Mouse (Mus musculus): Measurements from ENCODE around the gene Rnase13.

Gene Rnase13

DNA sequence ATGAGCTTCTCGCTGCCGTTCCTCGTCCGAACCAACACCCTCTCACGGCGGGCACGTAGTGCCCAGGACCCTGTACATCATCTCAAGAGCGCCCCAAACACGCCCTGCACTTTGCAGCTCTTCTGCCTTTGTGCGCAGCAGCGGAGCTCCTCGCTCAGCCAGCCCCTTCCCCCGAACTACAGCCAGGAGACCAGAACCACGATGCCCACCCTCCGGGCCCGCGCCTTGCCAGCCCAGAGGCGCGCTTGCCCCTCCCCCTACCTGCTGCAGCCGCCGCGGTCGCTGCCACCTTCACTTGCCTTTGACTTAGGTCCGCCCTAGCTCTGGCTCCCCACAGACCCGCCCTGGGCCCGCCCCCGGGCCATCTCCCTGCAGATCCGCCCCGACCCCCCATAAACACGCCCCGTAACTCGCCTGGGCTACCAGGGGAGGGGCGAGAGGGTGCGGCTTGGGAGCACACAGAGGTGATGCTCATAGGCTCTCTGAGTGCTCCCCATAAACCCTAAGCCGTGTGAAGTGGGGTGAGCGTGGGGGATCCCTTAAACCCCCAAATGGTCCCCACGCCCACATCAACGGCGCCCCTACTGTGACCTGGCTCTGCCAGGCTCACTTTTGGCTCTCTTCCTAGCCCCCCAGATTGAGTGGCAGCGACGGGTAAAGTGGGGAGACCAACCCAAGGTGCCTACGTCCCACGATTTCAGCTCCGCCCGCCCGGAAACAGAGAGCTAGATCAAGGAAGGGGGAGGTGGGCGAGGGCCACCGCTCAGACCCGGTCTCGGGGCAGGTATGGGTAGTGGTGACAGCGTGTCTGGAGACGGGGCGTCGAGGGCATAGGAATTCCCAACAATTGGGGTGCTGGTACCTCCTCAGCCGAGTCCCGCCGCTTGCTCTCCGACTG, 9.3 kb downstream of the Rnase13 start:
- DNase-seq (ENCODE audit: low spot score) = peak; percentile 76

DNA sequence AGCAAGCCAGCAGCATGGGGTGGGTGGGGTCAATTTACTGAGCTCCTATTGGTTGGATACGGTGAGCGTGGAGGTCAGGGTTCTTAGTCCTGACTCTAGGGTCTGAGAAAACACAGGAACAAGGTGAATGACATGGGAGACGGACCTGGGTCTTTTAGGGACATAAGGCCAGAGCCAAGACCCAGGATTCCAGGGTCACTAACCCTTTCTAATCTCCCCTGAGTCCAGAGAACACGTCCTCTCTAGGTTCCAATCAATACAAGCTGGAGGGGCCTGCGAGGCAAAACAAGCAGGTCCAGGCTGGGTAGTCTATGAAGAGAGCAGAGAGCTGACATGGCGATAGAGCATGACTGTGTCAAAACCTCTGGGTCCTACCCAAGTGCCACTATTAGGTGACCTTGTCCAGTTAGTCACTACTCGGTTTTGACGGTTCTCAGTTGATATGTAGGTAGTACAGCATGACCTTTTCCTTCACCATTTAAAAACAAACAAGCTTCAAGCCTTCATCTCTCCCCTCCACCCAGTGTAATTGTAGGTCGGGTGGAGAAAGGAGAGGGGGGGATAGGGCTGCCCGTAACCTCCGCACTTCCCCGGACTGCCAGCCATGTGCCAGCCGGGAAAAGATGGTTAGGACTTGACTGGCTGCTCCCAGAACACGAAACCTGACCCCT, 10.0 kb downstream of the Rnase13 start:
- DNase-seq (ENCODE audit: low spot score) = no peak

GRCm38 (mm10) chr14:51911301-51911700, 11.3 kb downstream of the Rnase13 start:
- DNase-seq (ENCODE audit: low spot score) = no peak

- DNase-seq (ENCODE audit: low spot score) = no peak
These were observed 16.5 kb downstream of the Rnase13 start for GRCm38 (mm10) chr14:51906102-51906501.

- no peak for DNase-seq (ENCODE audit: low spot score)
These were observed 17.9 kb downstream of the Rnase13 start for GRCm38 (mm10) chr14:51904706-51905105.

DNA sequence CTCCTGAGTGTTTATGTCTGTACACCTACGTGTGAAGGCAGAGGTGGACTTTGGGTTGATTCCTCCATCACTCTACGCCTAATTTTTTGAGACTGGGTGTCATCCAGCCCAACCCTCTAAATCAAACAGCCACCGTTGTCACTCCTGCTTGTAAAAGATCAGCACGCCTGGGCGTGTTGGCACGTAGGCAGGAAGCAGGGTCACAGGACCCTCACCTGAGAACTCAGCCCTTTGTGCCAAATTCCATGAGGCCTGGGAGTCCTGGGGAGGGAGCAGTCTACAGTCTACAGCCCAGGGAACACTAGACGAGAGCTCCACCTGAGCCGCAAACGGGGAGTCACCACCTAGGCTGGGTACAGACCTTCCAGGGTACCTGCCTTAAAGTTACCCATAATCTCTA, 18.8 kb downstream of the Rnase13 start:
- DNase-seq (ENCODE audit: low spot score) = no peak

DNA sequence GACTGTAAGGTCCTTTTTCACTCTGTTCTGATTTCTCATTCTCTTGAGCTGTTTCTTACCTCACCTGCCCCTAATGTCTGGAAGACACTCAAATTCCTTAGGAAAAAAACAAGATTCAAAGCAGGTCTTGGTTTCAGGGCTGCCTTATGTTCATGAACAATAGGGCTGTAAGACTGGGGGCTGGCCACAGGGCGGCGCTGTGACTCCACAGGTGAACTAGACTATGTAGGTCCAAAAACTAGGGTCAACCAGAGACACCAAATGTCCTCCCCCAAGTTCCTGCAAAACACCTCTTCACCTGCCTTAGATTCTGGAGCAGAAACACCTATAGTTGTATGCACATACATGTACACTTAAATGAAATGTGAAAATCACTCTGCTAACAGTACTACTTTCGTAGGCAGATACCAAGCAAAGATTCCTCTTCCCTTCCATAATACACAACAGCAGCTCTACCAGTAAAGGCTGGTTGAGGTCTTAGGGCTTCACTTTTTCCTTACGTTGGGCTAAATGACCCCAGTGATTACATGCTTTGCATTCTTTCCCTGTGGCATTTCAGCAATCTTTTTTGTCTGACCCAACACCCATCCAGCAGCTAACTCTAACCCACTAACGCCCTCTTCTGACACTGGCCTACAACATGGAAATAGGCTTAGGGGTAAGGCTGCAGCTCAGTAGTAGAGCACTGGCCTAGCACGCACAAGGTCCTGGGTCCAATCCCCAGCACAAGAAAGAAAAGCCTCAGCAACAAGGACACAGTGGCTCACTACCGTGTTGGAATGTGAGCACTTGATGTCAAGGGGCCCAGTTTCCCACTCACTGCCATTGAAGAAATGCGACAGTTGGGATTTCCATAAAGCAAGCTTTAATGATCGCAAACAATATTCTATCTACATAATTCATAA, 19.5 kb downstream of the Rnase13 start:
- DNase-seq (ENCODE audit: low spot score) = peak; percentile 90

DNA sequence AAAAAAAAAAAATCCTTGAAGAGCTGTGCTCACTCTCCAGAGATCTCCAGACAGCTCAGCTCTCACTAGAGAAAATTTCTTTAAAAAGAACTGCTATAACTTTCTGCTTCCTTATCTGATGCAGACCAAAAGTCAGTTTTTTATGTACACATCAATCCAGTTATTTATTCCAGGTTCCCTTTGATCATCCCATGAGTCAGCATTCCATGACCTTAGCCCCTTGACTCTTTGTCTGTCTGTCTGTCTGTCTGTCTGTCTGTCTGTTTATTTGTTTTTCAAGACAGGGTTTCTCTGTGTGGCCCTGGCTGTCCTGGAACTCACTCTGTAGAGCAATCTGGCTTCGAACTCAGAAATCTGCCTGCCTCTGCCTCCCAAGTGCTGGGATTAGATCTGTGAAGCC, 23.2 kb downstream of the Rnase13 start:
- DNase-seq (ENCODE audit: low spot score) = no peak

GRCm38 (mm10) chr14:51896539-51897170, 25.9 kb downstream of the Rnase13 start:
- DNase-seq (ENCODE audit: low spot score) = no peak

DNA sequence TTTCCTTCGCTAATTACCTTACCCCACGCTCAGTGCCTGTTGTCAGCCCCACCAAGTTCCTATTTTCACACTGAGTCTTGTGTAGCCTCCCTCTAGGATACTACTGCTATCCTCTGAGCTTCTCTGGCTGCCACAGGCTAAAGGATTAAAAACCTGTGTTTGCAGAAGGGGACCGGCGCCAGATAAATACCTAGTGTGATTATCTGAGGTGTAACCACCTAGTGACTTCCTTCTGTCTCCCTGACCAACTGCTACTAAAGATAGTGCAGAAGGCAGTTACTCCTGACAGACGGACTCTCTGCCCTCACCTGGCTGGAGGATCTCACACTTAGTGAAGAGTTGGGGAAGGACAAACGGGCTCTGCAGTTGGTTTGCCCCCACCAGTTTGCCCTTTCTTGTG, 26.6 kb downstream of the Rnase13 start:
- no peak for DNase-seq (ENCODE audit: low spot score)

DNA sequence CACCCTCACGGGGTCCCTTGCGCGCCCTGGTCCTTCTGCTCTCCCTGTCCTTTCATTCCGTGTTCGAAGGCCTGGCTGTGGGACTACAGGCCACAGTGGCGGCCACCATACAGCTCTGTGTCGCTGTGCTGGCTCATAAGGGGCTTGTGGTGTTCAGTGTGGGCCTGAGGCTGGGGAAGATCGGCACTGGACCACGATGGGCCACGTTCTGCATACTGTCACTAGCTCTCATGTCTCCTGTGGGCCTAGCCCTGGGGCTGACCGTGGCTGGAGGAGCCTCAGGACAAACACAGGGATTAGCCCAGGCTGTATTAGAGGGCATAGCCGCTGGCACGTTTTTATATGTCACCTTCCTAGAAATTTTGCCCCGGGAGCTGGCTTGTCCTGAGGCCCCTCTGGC, 27.5 kb downstream of the Rnase13 start:
- no peak for DNase-seq (ENCODE audit: low spot score)

DNA sequence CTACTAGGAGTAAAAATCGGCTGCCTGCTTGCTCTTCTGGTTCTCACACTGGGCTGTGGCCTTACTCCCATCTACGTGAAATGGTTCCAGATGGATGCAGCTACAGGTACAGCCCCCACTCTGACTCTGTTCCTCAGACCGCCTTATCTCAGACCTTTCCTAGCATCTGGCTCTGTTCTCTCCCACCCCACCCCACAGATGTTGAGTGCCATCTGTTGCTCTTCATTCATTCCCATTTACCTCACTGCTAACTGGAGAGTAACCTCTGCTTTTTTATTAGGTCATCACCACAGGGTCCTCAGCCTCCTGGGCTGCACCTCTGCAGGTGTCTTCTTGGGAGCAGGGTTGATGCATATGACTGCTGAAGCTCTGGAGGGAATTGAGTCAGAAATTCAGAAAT, 28.8 kb downstream of the Rnase13 start:
- DNase-seq (ENCODE audit: low spot score) = no peak

DNA sequence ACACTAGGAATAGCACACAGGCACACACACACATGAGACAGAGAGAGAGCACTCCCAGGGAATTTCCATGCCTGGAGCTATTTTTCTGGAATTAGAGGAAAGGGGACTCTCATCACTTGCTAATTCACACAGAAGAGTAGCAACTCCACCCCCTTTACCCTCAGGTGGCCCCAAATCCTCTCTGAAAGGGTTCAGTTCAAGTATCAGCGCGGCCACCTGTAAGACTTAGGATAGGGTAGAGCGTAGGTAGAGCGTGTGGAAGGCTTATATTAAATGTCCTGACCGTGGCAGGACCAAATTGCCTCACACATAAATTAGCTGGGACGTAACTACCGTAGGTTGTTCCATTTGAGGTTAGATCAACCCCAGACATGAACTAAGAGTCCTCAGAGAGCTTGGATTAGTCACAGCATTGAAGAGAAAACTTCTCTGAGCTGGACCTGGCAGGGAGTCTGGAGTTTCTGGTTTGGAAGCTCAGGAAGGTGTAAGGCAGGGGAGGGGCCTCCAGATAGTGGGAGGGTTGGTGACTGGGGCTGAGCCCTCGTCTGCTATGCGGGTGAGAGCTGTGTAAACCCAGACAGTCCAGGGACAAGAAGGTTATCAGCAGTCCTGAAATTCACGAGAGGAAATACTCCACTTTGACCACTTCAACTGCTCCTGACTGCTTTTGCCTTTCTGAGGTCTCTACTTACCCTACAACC, 29.3 kb downstream of the Rnase13 start:
- DNase-seq (ENCODE audit: low spot score) = no peak

GRCm38 (mm10) chr14:51892191-51892939, 30.2 kb downstream of the Rnase13 start, which contains the start of gene Slc39a2:
Gene Slc39a2 (plus strand): TSS chr14:51892889.
- no peak for DNase-seq (ENCODE audit: low spot score)

DNA sequence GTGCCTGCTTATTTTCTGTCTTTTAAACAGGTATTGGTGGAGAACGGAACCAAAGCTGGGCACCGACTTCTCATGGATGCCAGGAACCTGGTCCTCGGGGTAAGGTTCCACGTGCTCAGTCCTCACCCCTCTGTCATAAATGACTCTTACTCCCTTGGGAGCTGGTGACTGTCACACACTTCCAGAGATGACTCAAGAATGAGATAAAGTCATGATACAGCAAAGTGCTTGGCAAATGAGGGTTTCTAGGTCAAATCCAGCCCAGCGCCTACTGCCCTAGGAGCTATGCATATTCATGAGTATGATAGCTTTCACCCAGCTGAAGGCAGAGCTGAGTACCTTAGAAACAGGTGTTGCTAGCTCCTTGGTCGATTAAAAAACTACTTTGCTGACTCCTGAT, 32.7 kb downstream of the Rnase13 start:
- no peak for DNase-seq (ENCODE audit: low spot score)

DNA sequence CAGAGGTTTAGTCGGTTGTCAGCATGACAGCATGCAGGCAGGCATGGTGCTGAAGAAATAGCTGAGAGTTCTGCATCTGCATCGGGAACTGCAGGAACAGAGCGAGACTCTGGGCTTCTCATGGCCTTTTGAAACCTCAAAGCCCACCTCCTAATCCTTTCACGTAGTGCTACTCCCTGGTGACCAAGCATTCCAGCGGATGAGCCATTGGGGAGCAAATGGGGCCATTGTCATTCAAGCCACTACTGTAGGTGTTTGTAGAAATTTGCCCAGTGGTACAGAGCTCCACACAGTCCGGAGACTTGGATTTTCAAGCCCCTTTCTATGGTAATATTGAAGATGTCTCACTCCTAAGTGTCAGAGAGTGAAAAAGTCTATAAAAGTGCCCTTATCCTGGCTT, 36.5 kb downstream of the Rnase13 start:
- no peak for DNase-seq (ENCODE audit: low spot score)

GRCm38 (mm10) chr14:51884598-51885331, 37.8 kb downstream of the Rnase13 start, which contains the start of gene Mettl17:
Gene Mettl17 (plus strand): TSS chr14:51884842.
- DNase-seq (ENCODE audit: low spot score) = peak; percentile 89

GRCm38 (mm10) chr14:51884031-51884544, 38.5 kb downstream of the Rnase13 start:
- no peak for DNase-seq (ENCODE audit: low spot score)

DNA sequence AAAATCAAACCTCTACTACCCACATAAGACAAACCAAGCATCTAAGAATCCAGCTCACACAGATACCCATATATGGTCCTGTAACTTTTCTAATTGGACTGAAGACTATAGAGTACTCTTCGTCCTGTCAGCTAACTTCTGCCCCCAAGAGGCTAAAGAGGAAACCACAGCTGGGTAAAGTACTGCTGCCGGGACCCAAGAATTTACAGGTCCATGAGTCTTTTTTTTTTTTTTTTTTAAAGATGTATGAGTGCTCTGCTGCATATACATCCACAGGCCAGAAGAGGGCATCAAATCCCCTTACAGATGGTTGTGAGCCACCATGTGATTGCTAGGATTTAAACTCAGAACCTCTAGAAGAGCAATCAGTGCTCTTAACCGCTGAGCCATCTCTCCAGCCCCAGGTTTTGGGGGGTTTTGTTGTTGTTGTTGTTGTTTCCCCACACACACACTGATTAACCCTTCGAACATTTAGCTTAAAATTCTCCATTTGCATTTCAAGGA, 39.0 kb downstream of the Rnase13 start:
- DNase-seq (ENCODE audit: low spot score) = peak; percentile 62
